In the genomic region with DNA sequence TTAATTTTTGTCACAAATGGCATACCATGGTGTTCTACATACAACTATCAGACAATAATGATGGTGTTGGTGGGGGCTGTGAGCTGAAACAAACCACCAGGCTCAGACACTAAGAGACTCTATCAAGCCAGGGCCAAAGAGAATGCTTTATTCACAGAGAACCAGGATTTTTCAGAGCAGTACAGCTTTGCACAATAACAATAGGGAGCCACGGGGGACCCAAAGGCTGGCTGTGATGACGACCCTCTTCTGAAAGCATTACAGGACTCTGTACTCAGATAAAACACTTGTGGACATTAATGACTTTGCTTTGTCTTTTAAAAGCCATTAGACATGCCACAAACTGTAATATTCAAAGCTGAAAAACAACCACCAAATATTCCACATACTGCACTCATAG, we compare ENCODE assay signal across 14 mouse cellular contexts.
"Had no signal": no experiment of that assay in that cellular context is flagged by ENCODE, and none has a peak within 500 bp of the region (broad histone marks: within the 10 kb centered on the region; RNA-seq: fewer than 3 reads in every experiment).

No protein-coding gene starts in this region.

- H3K4me2 ChIP-seq: kidney, embryonic 15.5 days; limb, embryonic 13.5 days; stomach, embryonic 15.5 days had no signal

- H3K27ac ChIP-seq: kidney, embryonic 15.5 days; limb, embryonic 13.5 days; liver, embryonic 14.5 days; stomach, embryonic 15.5 days had no signal

- DNase-seq: kidney, adult 18-20 months; kidney, postnatal 14 days; left cerebral cortex, postnatal 4 days; lung, adult 18-20 months; midbrain, embryonic 14.5 days; right cerebral cortex, postnatal 14 days; spleen, adult 18-20 months; thymus, adult 2 months; thymus, postnatal 25 days had no signal

- H3K4me3 ChIP-seq: kidney, embryonic 15.5 days; limb, embryonic 13.5 days; myocyte; stomach, embryonic 15.5 days had no signal

- H3K9ac ChIP-seq: kidney, embryonic 15.5 days; limb, embryonic 13.5 days; liver, embryonic 14.5 days; stomach, embryonic 15.5 days had no signal

- H3K36me3 ChIP-seq: kidney, embryonic 15.5 days; limb, embryonic 13.5 days; stomach, embryonic 15.5 days had no signal

- H3K4me1 ChIP-seq: limb, embryonic 13.5 days; stomach, embryonic 15.5 days had no signal

- H3K27me3 ChIP-seq: kidney, embryonic 15.5 days; limb, embryonic 13.5 days; stomach, embryonic 15.5 days had no signal

- H3K9me3 ChIP-seq: kidney, embryonic 15.5 days; limb, embryonic 13.5 days; stomach, embryonic 15.5 days had no signal
